Mouse (Mus musculus) ES-CJ7 (cell line): Measurements from ENCODE around the gene Olfr1212.

ENCODE experiments used
- DNase-seq: peaks from one replicate; pipeline ENCODE4 v3.0.0; 2011; ENCODE audit warnings: low read depth, low spot score

Olfr1212 gene

DNA sequence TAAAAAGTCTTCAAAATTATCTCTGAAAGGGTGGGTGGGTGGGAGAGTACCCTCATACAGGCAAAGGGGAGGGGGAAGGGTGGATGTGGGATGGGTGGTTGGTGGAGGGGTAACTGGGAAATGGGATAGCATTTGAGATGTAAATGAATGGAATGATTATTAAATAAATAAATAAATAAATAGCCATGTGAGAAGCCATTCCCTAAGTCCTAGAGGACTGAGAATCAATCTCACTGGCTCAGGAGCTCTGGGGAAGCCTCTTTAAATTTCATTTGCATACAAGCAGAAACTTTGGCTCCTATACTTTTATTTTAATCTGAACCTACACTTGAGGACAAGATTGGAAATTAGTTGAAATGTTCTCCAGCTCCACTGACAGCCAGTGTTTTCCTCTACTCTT lies at the start of gene Olfr1212:
Olfr1212 (plus strand) TSS at position 301 of the 400 bp plus-strand sequence.
- no peak for DNase-seq

- no peak for DNase-seq
Observed at GRCm38 (mm10) chr2:88915057-88915456, 38.7 kb upstream of the Olfr1212 start, which contains the start of gene Olfr1209. Gene Olfr1209, minus strand, starts transcription at chr2:88915157.

DNA sequence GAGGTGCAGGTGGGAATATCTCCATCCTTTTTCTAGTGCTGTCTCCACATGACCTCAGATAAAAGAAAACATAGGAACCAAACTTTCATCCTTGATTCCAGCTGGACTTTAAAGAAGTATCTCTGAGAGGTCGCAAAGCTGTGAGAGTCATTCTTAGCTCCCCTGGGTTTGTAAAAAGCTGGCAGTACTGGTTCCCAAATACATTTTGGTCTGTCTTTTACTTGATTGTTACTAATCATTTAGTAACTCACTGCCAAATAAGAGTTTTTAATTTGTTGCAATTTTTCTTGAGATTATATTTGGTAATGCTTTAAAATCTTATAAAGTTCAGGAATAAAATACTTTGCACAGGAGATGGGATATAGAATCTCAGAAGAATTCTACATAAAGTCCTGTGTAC lies 15.8 kb upstream of the Olfr1212 start, which contains the start of gene Olfr1211:
Olfr1211 (minus strand) TSS at position 101 of the 400 bp plus-strand sequence.
- no peak for DNase-seq

GRCm38 (mm10) chr2:88980181-88980580 lies 26.4 kb downstream of the Olfr1212 start, which contains the start of gene Gm13762:
Gene Gm13762, minus strand, starts transcription at chr2:88980281.
- no peak for DNase-seq

GRCm38 (mm10) chr2:88992553-88992952 lies 38.8 kb downstream of the Olfr1212 start, which contains the start of gene Olfr1214:
Gene Olfr1214, minus strand, starts transcription at chr2:88992653.
- no peak for DNase-seq

DNA sequence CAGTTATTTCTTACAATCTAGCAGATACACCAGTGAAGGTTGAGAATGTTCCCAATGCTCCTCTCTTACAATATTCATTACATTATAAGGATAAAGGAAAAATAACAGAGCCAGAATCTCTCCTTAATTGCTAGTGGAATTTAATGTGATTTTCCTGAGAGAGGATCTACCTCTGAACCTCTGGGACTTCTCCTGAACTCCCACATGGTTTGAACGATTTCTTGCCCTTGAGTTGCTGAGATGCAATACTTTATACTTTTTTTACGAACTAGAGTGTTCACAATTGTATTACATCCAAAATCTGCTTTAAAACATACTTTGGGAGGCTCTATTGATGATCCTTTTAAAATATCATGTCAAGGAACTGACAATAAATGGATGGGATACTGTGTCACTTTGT lies 53.1 kb downstream of the Olfr1212 start, which contains the start of gene Olfr1215:
Olfr1215 (minus strand) TSS at position 101 of the 400 bp plus-strand sequence.
- no peak for DNase-seq
